Mouse (Mus musculus) heart, postnatal 36 days (tissue): ENCODE measurements around the gene Vmn2r44. TPM values are rescaled to one million over a fixed set of nuclear protein-coding genes. Genes with fewer than 3 reads are reported as not detected.
A peak's percentile ranks its signal among the peaks of the same experiment; 100 is the strongest.
"Not testable (repeated sequence)": the region's sequence is repeated elsewhere in the genome, so short reads cannot be mapped to it uniquely, and the experiment has no call there.

Experiments
- DNase-seq, 2 experiments: peaks; one replicate each; pipeline ENCODE4 v3.0.0; 2021 to 2022
- intact Hi-C: fragments of 180-260 bp; cut with DNase I; formaldehyde crosslinking; loops from one replicate; pipeline ENCODE4 v1.15.1; 2025
- total RNA-seq, 2 experiments: library from RNA; stranded (reverse); gene quantifications; 2 replicates each; pipeline ENCODE4 v1.2.3; 2021

Gene Vmn2r44
- total RNA-seq, result not detected

DNA sequence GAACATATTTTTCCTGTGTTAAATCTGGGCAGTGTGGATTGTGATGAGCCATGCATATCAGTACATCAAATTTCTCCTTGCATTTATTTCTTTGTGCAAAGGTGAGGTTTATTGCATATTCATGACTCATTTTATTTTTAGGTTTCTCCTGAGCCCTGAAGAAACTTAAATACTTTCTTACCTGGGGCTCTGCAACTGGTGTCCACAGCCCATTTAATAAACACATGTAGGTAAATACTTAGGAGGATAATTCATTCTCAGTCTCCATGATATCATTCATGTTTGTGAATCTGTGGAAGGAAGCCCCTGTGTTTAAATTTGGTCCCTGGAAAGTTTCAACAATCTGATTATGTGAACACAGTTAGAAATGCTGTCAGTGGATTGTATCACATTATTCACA lies at the start of gene Vmn2r44:
Gene Vmn2r44, minus strand, starts transcription at position 101 of the 400 bp plus-strand sequence.
- intact Hi-C loops, DNase-seq: not testable (repeated sequence)

DNA sequence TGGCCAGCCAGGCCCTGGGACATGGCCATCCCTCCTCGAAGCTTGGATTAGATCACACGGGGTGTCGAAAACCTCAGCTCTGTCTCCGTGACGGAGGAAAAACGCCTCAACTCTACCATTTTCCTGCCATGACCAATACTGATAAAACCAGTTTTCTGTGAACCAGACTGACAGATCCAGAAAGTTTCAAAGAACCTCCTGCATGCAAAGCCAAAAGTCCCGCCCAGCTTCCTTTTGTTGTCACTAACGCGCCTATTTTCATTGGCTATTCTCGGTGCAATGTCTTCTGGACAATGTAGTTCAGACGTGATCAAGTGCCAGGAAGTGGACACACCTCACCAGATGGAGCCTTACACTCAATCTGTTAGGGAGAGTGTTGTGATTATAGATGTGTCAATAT lies 25.3 kb downstream of the Vmn2r44 start:
- intact Hi-C loops, result not testable (repeated sequence)
- DNase-seq, result peak in 1 of 2 experiments; percentile 3

Other genes starting within 250 kb of the Vmn2r44 start
- gene Vmn2r41, start 221.7 kb downstream of the Vmn2r44 start, total RNA-seq, result not detected
- gene Vmn2r42, start 183.0 kb downstream of the Vmn2r44 start, total RNA-seq, result not detected
- gene Vmn2r43, start 122.7 kb downstream of the Vmn2r44 start, total RNA-seq, result not detected
- not detected for gene Vmn2r45, start 105.7 kb upstream of the Vmn2r44 start, total RNA-seq